Mouse (Mus musculus): ENCODE measurements at regions not wholly inside any gene's neighbourhood (a gene's known extent, or its start where the extent isn't known, plus 50 kb on each side); places are given as distances from the start of the nearest gene placed in this dataset.

- no peak for TF ChIP-seq POLR2A (IDR thresholded peaks at IDR 0.05; ENCODE audit: insufficient read depth, low read depth, low read length)
- no peak for TF ChIP-seq CTCF (IDR thresholded peaks at IDR 0.05)
Measured at GRCm38 (mm10) chr6:117094742-117095141, 73.6 kb upstream of the Cxcl12 start.

All from heart, adult 2 months (tissue).